Mouse (Mus musculus) heart, postnatal 0 days (tissue): Measurements from ENCODE around the gene Tbrg4.

ENCODE experiments used
- CTCF ChIP-seq: IDR thresholded peaks from 2 replicates; pipeline ENCODE4 v1.5.1; 2016; ENCODE audit warnings: antibody characterized with exemption, control low read depth, low read depth
- EP300 ChIP-seq: IDR thresholded peaks from 2 replicates; pipeline ENCODE4 v1.6.1; 2016; ENCODE audit warnings: antibody characterized with exemption, low read depth

- TF ChIP-seq EP300 (no peak), CTCF (no peak)
Observed at GRCm38 (mm10) chr11:6585748-6586147, 40.1 kb downstream of the Tbrg4 start.
